Mouse (Mus musculus): ENCODE measurements around the gene Skp1a. TPM values are rescaled to one million over a fixed set of nuclear protein-coding genes. Genes with fewer than 3 reads are reported as not detected.

Skp1a gene
- 867 and 870 TPM in 2 replicates for polyA plus RNA-seq (2021; fragmentation: Nextera tagmentation)
- long read RNA-seq, experiment 1, transcript Skp1a-201 (6 exons, 1,440 nt): major isoform, 1,950 of 2,061 reads
- long read RNA-seq, experiment 1, transcript Skp1a-203 (6 exons, 1,754 nt): minor isoform, 36 of 2,061 reads
- long read RNA-seq, experiment 1, partial matches to known transcripts: 25 of 2,061 reads
- long read RNA-seq, experiment 1, other reads (novel, unspliced or antisense): 50 of 2,061 reads
- long read RNA-seq, experiment 2, transcript Skp1a-203 (6 exons, 1,754 nt): minor isoform, 14 of 1,153 reads
- long read RNA-seq, experiment 2, transcript Skp1a-201 (6 exons, 1,440 nt): major isoform, 983 of 1,153 reads
- long read RNA-seq, experiment 2, partial matches to known transcripts: 139 of 1,153 reads
- long read RNA-seq, experiment 2, other reads (novel, unspliced or antisense): 16 of 1,153 reads

DNA sequence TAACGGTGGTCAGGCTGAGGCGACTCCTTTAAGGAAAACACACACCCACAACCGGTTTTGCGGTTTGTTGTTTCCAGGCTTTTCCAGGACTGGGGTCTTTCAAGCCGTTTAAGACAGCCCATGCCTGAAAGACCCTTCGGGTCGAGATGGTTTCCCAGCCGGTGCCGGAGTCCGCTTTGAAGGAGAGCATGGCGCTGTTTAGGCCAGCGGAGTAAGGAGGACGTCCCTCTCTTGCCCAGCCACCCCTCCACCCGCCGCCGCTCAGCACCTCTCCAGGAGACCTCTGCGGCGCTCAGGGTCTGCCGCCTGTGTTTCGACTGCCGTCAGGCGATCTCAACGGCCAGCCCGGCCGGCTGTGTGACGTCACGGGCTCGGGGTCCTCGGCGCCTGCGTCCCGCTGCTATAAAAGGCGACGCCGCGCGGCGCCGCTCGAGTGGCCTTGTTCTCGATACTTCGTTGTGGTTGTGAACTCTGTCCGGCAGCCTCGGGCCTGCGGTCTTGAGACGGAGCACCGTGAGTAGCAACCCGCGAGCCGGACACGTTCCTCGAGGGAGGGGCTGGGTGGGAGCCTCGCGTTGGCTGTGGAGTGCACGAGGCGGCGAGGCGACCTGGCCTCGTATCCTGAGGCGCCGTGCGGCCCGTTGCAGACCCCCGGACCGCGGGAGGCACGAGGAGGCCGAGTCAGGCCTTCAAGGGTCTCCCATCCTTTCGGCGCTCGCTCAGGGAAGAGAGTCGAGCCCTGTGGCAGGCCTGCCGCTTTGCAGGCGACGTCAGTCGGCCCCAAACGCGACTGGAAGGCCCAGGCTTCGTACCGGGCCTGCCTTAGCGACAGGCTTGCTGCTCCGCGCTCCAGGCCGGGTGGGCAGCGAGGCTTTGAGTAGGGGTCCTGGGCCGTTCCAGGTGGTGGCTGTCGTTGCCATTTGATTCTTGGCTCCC lies at the start of gene Skp1a:
Gene Skp1a, plus strand, starts transcription at position 390 of the 936 bp plus-strand sequence.

DNA sequence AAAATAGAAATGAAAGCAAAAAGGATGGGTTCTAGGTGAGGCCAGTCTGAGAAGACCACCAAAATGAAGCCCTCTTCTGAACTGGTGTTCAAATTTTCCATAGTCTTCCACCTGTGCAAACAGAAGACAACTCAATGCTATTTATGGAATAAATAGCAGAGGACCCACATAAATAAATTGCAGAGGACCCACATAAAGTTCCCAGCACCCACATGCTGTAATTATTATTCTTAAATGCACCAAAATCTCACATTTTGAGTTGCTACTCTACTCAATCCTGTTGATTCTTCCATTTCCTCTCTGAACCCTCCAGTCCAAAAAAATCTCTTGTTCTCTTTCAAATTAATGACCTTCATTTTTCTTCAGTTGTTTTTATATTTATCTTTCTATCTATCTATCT lies 17.9 kb upstream of the Skp1a start, which contains the start of gene Olfr1371:
Gene Olfr1371, minus strand, starts transcription at position 101 of the 400 bp plus-strand sequence.

DNA sequence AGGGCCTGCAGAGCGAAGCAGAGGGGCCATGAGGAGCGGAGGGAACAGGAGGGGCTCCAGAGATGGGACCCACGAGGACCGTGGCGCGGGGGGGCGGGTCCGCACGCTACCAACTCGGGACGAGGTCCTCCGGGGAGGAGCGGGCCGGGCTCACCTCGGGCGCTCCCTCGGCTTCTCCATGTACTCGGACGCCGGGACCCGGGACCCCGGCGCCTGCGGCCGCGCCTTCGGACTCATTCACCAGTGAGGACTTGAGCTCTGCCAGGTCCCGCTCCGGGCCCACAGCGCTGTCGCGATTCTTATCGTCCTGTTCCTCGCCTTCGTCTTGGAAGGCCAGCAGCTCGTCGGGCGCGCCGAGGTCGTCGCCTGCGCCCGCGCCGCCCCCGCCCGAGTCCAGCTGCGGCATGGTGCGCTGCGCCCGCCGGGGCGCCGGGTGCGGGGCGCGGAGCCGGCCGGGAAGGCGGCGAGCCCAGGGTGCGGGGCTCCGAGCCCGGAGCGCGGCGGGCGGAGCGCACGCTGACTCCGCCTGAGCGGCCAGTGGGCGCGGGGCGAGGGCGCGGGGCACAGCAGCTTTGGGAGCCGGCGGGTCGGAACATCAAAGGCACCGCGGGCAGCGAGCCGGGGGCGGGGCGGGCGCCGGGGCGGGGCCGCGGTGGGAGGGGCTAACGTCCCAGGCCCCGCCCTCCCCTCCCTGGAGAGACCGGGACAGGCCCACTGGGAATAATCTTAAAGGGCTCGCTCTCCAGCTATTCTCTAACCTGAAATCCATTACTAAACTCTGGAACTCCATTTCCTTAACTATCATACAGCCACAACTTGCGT lies 51.2 kb downstream of the Skp1a start, which contains the start of gene Tcf7:
Gene Tcf7, minus strand, starts transcription at position 241 of the 822 bp plus-strand sequence.

Other genes starting within 250 kb of the Skp1a start
- gene Ube2b, start 231.2 kb upstream of the Skp1a start, polyA plus RNA-seq (2021; fragmentation: Nextera tagmentation): 135 and 153 TPM in 2 replicates
- 8.5 and 10.3 TPM in 2 replicates for gene Cdkl3, start 227.8 kb upstream of the Skp1a start, polyA plus RNA-seq (2021; fragmentation: Nextera tagmentation)
- gene Ppp2ca, start 133.3 kb upstream of the Skp1a start, polyA plus RNA-seq (2021; fragmentation: Nextera tagmentation): 18.8 and 54.2 TPM in 2 replicates
- gene Olfr1373, start 86.5 kb upstream of the Skp1a start, polyA plus RNA-seq (2021; fragmentation: Nextera tagmentation): not detected in 2 replicates
- not detected in 2 replicates for gene Olfr1371, start 18.0 kb upstream of the Skp1a start, polyA plus RNA-seq (2021; fragmentation: Nextera tagmentation)
- 0.87 and 3.0 TPM in 2 replicates for gene Tcf7, start 51.0 kb downstream of the Skp1a start, polyA plus RNA-seq (2021; fragmentation: Nextera tagmentation)
- gene Vdac1, start 128.9 kb downstream of the Skp1a start, polyA plus RNA-seq (2021; fragmentation: Nextera tagmentation): 492 and 591 TPM in 2 replicates
- gene 9530068E07Rik, start 164.4 kb downstream of the Skp1a start, polyA plus RNA-seq (2021; fragmentation: Nextera tagmentation): 68.6 and 76.5 TPM in 2 replicates